Mouse (Mus musculus) adrenal gland, postnatal 14 days (tissue): Measurements from ENCODE around the gene Acap3. TPM values are rescaled to one million over a fixed set of nuclear protein-coding genes. Genes with fewer than 3 reads are reported as not detected.
A peak's percentile ranks its signal among the peaks of the same experiment; 100 is the strongest.

ENCODE experiments used
- DNase-seq: peaks from one replicate; pipeline ENCODE4 v3.0.0; 2021; ENCODE audit warnings: mixed read lengths
- long read RNA-seq, 2 experiments: library from polyadenylated mRNA; stranded (forward); transcript quantifications; one replicate each; pipeline ENCODE4 v2.0.0; 2021
- total RNA-seq: library from RNA; stranded (reverse); gene quantifications from 2 replicates; pipeline ENCODE4 v1.2.3, GENCODE M21; 2021

The Acap3 gene
- 20.3 and 25.6 TPM in 2 replicates for total RNA-seq
- long read RNA-seq, experiment 1, partial matches to known transcripts: 2 of 23 reads
- long read RNA-seq, experiment 1, other reads (novel, unspliced or antisense): 21 of 23 reads
- long read RNA-seq, experiment 2, partial matches to known transcripts: 5 of 25 reads
- long read RNA-seq, experiment 2, other reads (novel, unspliced or antisense): 20 of 25 reads

GRCm38 (mm10) chr4:155891551-155892001 is at the start of gene Acap3, which contains the start of gene Pusl1:
Acap3 (plus strand) TSS chr4:155891822.
Pusl1 (minus strand) TSS chr4:155891781.
- DNase-seq: peak; percentile 98

GRCm38 (mm10) chr4:155843231-155843630 is 48.4 kb upstream of the Acap3 start:
- no peak for DNase-seq

GRCm38 (mm10) chr4:155846871-155847578 is 44.6 kb upstream of the Acap3 start, which contains the start of gene Dvl1:
Dvl1 (plus strand) TSS chr4:155847402.
- DNase-seq: peak; percentile 98

GRCm38 (mm10) chr4:155847591-155848352 is 43.9 kb upstream of the Acap3 start:
- DNase-seq: peak; percentile 49

GRCm38 (mm10) chr4:155848434-155849095 is 43.1 kb upstream of the Acap3 start:
- peak; percentile 20 for DNase-seq

- DNase-seq: no peak
Observed at GRCm38 (mm10) chr4:155849391-155849790, 42.2 kb upstream of the Acap3 start.

GRCm38 (mm10) chr4:155849792-155850451 is 41.7 kb upstream of the Acap3 start:
- no peak for DNase-seq

- peak; percentile 50 for DNase-seq
Observed at GRCm38 (mm10) chr4:155851368-155851767, 40.3 kb upstream of the Acap3 start.

GRCm38 (mm10) chr4:155851951-155852411 is 39.6 kb upstream of the Acap3 start:
- no peak for DNase-seq

GRCm38 (mm10) chr4:155853421-155853820 is 38.2 kb upstream of the Acap3 start:
- DNase-seq: no peak

GRCm38 (mm10) chr4:155854991-155855390 is 36.6 kb upstream of the Acap3 start:
- DNase-seq: no peak

GRCm38 (mm10) chr4:155856071-155856470 is 35.6 kb upstream of the Acap3 start:
- DNase-seq: no peak

GRCm38 (mm10) chr4:155856881-155857280 is 34.7 kb upstream of the Acap3 start:
- DNase-seq: no peak

GRCm38 (mm10) chr4:155859318-155859717 is 32.3 kb upstream of the Acap3 start:
- DNase-seq: peak; percentile 82

GRCm38 (mm10) chr4:155861787-155862186 is 29.8 kb upstream of the Acap3 start:
- DNase-seq: no peak

GRCm38 (mm10) chr4:155863001-155863400 is 28.6 kb upstream of the Acap3 start, which contains the start of gene Tas1r3:
Tas1r3 (minus strand) TSS chr4:155863362.
- DNase-seq: no peak

- peak; percentile 43 for DNase-seq
Observed at GRCm38 (mm10) chr4:155868614-155869298, 22.9 kb upstream of the Acap3 start.

GRCm38 (mm10) chr4:155869317-155870033 is 22.1 kb upstream of the Acap3 start, which contains the start of the genes Cptp and Ints11:
Cptp (minus strand) TSS chr4:155869440.
Ints11 (plus strand) TSS chr4:155869546.
- peak; percentile 99 for DNase-seq

GRCm38 (mm10) chr4:155871404-155871803 is 20.2 kb upstream of the Acap3 start:
- peak; percentile 2 for DNase-seq

GRCm38 (mm10) chr4:155883587-155883986 is 8.0 kb upstream of the Acap3 start:
- no peak for DNase-seq
